Mouse (Mus musculus): ENCODE data around the gene Lipe. TPM values are rescaled to one million over a fixed set of nuclear protein-coding genes. Genes with fewer than 3 reads are reported as not detected.

The Lipe gene
- polyA plus RNA-seq, 1 experiment from 2014 or later: 7.8 TPM

GRCm38 (mm10) chr7:25365937-25366625 is 32.4 kb downstream of the Lipe start:
- DNase-seq (ENCODE audit: low spot score): peak; percentile 34
- H3K27ac ChIP-seq (replicated peaks): peak overlapping the region; percentile 49
- 22% methylated on average over 13 of the region's 13 CpGs for WGBS
- no peaks in the 10 kb centered on the region for H3K9me3 ChIP-seq
- H3K4me1 ChIP-seq: peaks cover 47% of the 10 kb centered on the region
- peak overlapping the region; percentile 23 for H3K4me3 ChIP-seq
- peaks cover 65% of the 10 kb centered on the region for H3K27me3 ChIP-seq (replicated peaks; ENCODE audit: low read depth, poor library complexity, severe bottlenecking)
- peaks cover 40% of the 10 kb centered on the region for H3K36me3 ChIP-seq (replicated peaks)

GRCm38 (mm10) chr7:25363632-25364031 is 34.9 kb downstream of the Lipe start:
- peaks cover 47% of the 10 kb centered on the region for H3K4me1 ChIP-seq
- H3K36me3 ChIP-seq (replicated peaks): peaks cover 65% of the 10 kb centered on the region
- no peaks in the 10 kb centered on the region for H3K9me3 ChIP-seq
- H3K27me3 ChIP-seq (replicated peaks; ENCODE audit: low read depth, poor library complexity, severe bottlenecking): peaks cover 41% of the 10 kb centered on the region
- H3K4me3 ChIP-seq: no peak overlapping the region
- H3K27ac ChIP-seq (replicated peaks): no peak overlapping the region
- no peak for DNase-seq (ENCODE audit: low spot score)
- WGBS: 95% methylated on average over 17 of the region's 17 CpGs

- DNase-seq (ENCODE audit: low spot score): peak; percentile 43
- Histone ChIP-seq H3K36me3 (replicated peaks) (peaks cover 69% of the 10 kb centered on the region), H3K9me3 (no peaks in the 10 kb centered on the region), H3K4me3 (no peak overlapping the region), H3K27ac (replicated peaks) (no peak overlapping the region), H3K27me3 (replicated peaks; ENCODE audit: low read depth, poor library complexity, severe bottlenecking) (peaks cover 37% of the 10 kb centered on the region), H3K4me1 (peaks cover 50% of the 10 kb centered on the region)
- 90% methylated on average over 19 of the region's 19 CpGs for WGBS
Observed at GRCm38 (mm10) chr7:25363151-25363550, 35.4 kb downstream of the Lipe start.

- 72% methylated on average over 19 of the region's 19 CpGs for WGBS
- Histone ChIP-seq H3K36me3 (replicated peaks) (peaks cover 99% of the 10 kb centered on the region), H3K4me3 (no peak overlapping the region), H3K27me3 (replicated peaks; ENCODE audit: low read depth, poor library complexity, severe bottlenecking) (no peaks in the 10 kb centered on the region), H3K27ac (replicated peaks) (peak overlapping the region; percentile 41; the same call in 1 of the 2 replicates), H3K4me1 (peaks cover 14% of the 10 kb centered on the region), H3K9me3 (no peaks in the 10 kb centered on the region)
- no peak for DNase-seq (ENCODE audit: low spot score)
Observed at GRCm38 (mm10) chr7:25358721-25359206, 39.7 kb downstream of the Lipe start.

- Histone ChIP-seq H3K4me3 (no peak overlapping the region), H3K9me3 (peaks cover 20% of the 10 kb centered on the region), H3K27ac (replicated peaks) (no peak overlapping the region), H3K36me3 (replicated peaks) (peaks cover 99% of the 10 kb centered on the region), H3K4me1 (no peaks in the 10 kb centered on the region), H3K27me3 (replicated peaks; ENCODE audit: low read depth, poor library complexity, severe bottlenecking) (no peaks in the 10 kb centered on the region)
- 88% methylated on average over 8 of the region's 8 CpGs for WGBS
- DNase-seq (ENCODE audit: low spot score): no peak
Observed at GRCm38 (mm10) chr7:25348861-25349260, 49.6 kb downstream of the Lipe start.

DNA sequence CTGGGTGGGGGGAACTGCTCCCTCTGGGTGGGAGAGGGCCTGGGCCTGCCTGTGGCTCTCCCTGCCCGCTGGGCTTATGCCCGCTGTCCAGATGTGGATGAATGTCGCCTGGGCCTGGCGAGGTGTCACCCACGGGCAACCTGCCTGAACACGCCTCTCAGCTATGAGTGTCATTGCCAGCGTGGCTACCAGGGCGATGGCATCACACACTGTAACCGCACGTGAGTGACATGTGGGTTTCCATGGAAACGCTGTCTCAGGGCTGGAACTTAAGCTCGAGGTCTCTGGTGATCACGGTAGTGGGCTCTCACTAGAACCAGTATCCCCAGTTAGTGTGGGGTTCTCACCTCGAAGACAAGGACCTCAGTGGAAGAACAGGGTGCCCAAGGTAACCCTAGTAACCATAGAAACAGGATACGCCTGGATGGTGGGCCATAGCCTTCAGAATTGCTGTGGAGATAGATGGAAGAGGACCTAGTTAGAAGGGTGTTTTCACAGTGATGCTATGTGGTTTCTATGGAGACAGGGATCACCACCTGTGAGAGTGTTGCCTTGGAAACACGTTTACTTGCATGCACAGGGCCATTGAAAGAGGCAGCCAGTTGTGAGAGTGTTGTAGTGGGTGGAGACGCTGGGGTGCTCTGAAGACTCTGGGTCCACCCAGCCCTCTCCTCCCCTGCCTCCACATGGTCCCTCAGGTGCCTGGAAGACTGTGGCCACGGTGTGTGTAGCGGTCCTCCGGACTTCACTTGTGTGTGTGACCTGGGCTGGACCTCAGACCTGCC is 57.3 kb downstream of the Lipe start:
- no peaks in the 10 kb centered on the region for H3K27me3 ChIP-seq (replicated peaks; ENCODE audit: low read depth, poor library complexity, severe bottlenecking)
- WGBS: 84% methylated on average over 20 of the region's 20 CpGs
- H3K9me3 ChIP-seq: no peaks in the 10 kb centered on the region
- DNase-seq (ENCODE audit: low spot score): no peak
- H3K4me3 ChIP-seq: no peak overlapping the region
- no peaks in the 10 kb centered on the region for H3K4me1 ChIP-seq
- H3K27ac ChIP-seq (replicated peaks): no peak overlapping the region
- H3K36me3 ChIP-seq (replicated peaks): peaks cover 95% of the 10 kb centered on the region

DNA sequence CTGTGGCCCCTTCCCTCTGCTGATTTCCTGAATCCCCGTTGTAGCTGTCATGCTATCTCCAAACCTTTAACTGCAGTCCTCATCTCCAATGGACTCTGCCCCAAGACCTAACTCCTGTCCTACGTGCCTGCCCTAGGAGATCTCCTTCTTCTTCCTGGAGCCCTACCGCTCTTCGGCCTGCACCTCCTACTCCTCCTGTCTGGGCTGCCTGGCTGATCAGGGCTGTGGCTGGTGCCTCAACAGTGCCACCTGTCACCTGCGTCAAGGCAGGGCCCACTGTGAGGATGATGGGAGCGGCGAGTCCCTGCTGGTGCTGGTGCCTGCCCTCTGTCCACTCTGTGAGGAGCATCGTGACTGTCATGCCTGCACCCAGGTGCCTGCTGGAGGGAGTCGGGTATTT is 59.2 kb downstream of the Lipe start:
- peaks cover 96% of the 10 kb centered on the region for H3K36me3 ChIP-seq (replicated peaks)
- no peaks in the 10 kb centered on the region for H3K27me3 ChIP-seq (replicated peaks; ENCODE audit: low read depth, poor library complexity, severe bottlenecking)
- DNase-seq (ENCODE audit: low spot score): no peak

DNA sequence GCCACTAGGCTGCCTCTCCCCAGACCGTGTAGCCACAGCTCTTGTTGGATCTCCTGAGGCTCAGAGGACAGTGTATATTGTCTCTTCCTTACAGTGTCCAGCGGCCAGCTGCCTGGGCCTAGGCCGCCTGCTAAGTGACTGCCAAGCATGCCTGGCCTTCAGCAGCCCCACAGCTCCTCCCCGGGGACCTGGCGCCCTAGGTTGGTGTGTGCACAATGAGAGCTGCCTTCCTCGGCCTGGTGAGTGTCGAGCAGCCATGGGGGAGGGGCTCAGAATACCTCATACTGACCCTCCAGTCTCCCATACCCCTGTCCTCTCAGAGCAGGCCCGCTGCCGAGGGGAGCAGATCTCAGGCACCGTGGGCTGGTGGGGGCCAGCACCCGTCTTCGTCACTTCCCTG is 64.0 kb downstream of the Lipe start:
- Histone ChIP-seq H3K36me3 (replicated peaks) (peaks cover 94% of the 10 kb centered on the region), H3K27me3 (replicated peaks; ENCODE audit: low read depth, poor library complexity, severe bottlenecking) (no peaks in the 10 kb centered on the region), H3K4me3 (no peak overlapping the region; the same call in 1 of the 2 replicates), H3K27ac (replicated peaks) (no peak overlapping the region), H3K9me3 (no peaks in the 10 kb centered on the region), H3K4me1 (0 out of 2 replicates have a peak, but pooled peaks cover 5% of the 10 kb centered on the region)
- DNase-seq (ENCODE audit: low spot score): no peak
- 86% methylated on average over 12 of the region's 12 CpGs for WGBS

More for the DNA sequence above, 59.2 kb downstream of the Lipe start:
- Histone ChIP-seq H3K9me3 (no peaks in the 10 kb centered on the region), H3K4me1 (no peaks in the 10 kb centered on the region), H3K27ac (replicated peaks) (no peak overlapping the region), H3K4me3 (no peak overlapping the region)
- 91% methylated on average over 9 of the region's 9 CpGs for WGBS

- 41% methylated on average over 16 of the region's 16 CpGs for WGBS
Observed at GRCm38 (mm10) chr7:25333596-25334307, 64.8 kb downstream of the Lipe start.

More at GRCm38 (mm10) chr7:25333596-25334307, 64.8 kb downstream of the Lipe start:
- no peaks in the 10 kb centered on the region for H3K27me3 ChIP-seq (replicated peaks; ENCODE audit: low read depth, poor library complexity, severe bottlenecking)
- H3K4me1 ChIP-seq: 0 out of 2 replicates have a peak, but pooled peaks cover 5% of the 10 kb centered on the region
- H3K27ac ChIP-seq (replicated peaks): no peak overlapping the region; the same call in 1 of the 2 replicates
- 0 out of 2 replicates have a peak overlapping the region, but pooled peaks have one; percentile 16 for H3K4me3 ChIP-seq
- peaks cover 95% of the 10 kb centered on the region for H3K36me3 ChIP-seq (replicated peaks)
- H3K9me3 ChIP-seq: no peaks in the 10 kb centered on the region
- peak; percentile 83 for DNase-seq (ENCODE audit: low spot score)

Other genes with a start within 250 kb of the Lipe start
- gene Pou2f2, start 219.0 kb downstream of the Lipe start, polyA plus RNA-seq (2016; fragmentation: Nextera tagmentation; extraction: Ambion mirVana): 4.9 and 6.2 TPM in 2 replicates
- 11.3 and 12.0 TPM in 2 replicates for gene Dedd2, start 178.1 kb downstream of the Lipe start, polyA plus RNA-seq (2016; fragmentation: Nextera tagmentation; extraction: Ambion mirVana)
- 2.7 and 3.3 TPM in 2 replicates for gene Zfp526, start 177.3 kb downstream of the Lipe start, polyA plus RNA-seq (2016; fragmentation: Nextera tagmentation; extraction: Ambion mirVana)
- gene Gsk3a, start 160.9 kb downstream of the Lipe start, polyA plus RNA-seq (2016; fragmentation: Nextera tagmentation; extraction: Ambion mirVana): 10.6 and 10.7 TPM in 2 replicates
- gene Erf, start 147.9 kb downstream of the Lipe start, polyA plus RNA-seq (2016; fragmentation: Nextera tagmentation; extraction: Ambion mirVana): 10.9 and 11.5 TPM in 2 replicates
- gene Cic, start 131.0 kb downstream of the Lipe start, polyA plus RNA-seq (2016; fragmentation: Nextera tagmentation; extraction: Ambion mirVana): 17.1 and 21.4 TPM in 2 replicates
- gene Pafah1b3, start 100.7 kb downstream of the Lipe start, polyA plus RNA-seq (2016; fragmentation: Nextera tagmentation; extraction: Ambion mirVana): 281 and 301 TPM in 2 replicates
- 0.82 and 0.88 TPM in 2 replicates for gene Prr19, start 97.3 kb downstream of the Lipe start, polyA plus RNA-seq (2016; fragmentation: Nextera tagmentation; extraction: Ambion mirVana)
- 0.85 and 1.0 TPM in 2 replicates for gene Tmem145, start 92.6 kb downstream of the Lipe start, polyA plus RNA-seq (2016; fragmentation: Nextera tagmentation; extraction: Ambion mirVana)
- 17.6 and 17.7 TPM in 2 replicates for gene Megf8, start 81.5 kb downstream of the Lipe start, polyA plus RNA-seq (2016; fragmentation: Nextera tagmentation; extraction: Ambion mirVana)
- gene Cnfn, start 29.0 kb downstream of the Lipe start, polyA plus RNA-seq (2016; fragmentation: Nextera tagmentation; extraction: Ambion mirVana): not detected in 2 replicates
- 0.69 and 0.75 TPM in 2 replicates for gene Cxcl17, start 14.2 kb upstream of the Lipe start, polyA plus RNA-seq (2016; fragmentation: Nextera tagmentation; extraction: Ambion mirVana)
- 1.5 TPM in 2 replicates for gene Ceacam1, start 78.9 kb upstream of the Lipe start, polyA plus RNA-seq (2016; fragmentation: Nextera tagmentation; extraction: Ambion mirVana)
- 0.08 TPM in 1 of 2 replicates, not detected in the other for gene Ceacam2, start 141.1 kb upstream of the Lipe start, polyA plus RNA-seq (2016; fragmentation: Nextera tagmentation; extraction: Ambion mirVana)
- not detected in 2 replicates for gene Erich4, start 217.2 kb upstream of the Lipe start, polyA plus RNA-seq (2016; fragmentation: Nextera tagmentation; extraction: Ambion mirVana)
- gene Dmac2, start 220.7 kb upstream of the Lipe start, polyA plus RNA-seq (2016; fragmentation: Nextera tagmentation; extraction: Ambion mirVana): 31.6 and 34.8 TPM in 2 replicates
- gene B3gnt8, start 227.9 kb upstream of the Lipe start, polyA plus RNA-seq (2016; fragmentation: Nextera tagmentation; extraction: Ambion mirVana): 0.99 and 1.3 TPM in 2 replicates